Mouse (Mus musculus): ENCODE data around the gene Arhgef28.
"Not testable (repeated sequence)": the region's sequence is repeated elsewhere in the genome, so short reads cannot be mapped to it uniquely, and the experiment has no call there.

The Arhgef28 gene

DNA sequence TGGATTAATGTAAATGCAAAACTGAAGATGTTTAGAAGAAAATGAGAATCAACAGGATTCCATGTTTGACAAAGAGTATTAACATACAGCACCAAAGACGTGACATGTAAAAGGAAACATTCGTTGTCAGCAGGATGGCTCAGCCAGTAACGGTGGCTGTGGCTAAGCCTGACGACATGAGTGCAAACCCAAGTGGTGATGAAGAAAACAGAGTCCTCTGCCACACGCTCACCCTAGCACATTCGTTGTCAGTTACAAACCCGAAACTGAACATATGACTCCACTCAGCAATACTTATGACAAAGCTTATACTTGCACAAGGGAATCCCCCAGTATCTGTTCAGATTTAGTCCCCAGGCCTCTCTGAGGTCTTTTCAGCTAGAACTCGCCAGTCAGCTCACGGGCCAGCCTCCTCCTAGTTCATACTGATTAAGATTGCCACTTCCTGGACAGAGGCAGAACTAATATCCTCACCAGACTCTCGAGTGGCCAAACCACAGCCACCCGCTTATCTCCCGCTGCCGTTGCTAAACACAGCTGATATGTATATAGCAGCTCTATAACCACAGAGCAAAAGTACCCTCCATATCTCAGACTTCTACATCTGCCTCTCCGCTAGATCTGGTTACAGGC, 82.0 kb downstream of the Arhgef28 start:
- DNase-seq (ENCODE audit: low spot score in 2 of 2), result no peak

DNA sequence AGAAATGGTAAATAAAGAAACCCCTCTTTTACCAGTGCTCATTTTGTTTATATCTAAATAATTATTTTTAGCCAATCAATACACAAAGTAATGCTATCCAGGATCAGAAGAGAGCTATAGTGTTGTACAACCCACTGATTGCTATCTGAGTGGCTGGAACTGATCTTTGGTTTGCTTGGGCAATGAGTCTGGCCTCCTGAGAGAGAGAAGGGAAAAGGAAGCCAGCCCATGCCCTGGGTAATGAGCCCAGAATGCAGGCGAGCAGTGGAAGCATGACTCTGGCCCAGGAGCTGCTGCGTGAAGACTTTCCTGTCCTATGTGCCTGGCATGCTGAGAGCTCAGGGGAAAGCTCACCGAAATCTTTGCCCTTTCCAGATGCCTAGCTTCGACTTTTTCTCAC, 83.5 kb downstream of the Arhgef28 start:
- DNase-seq (ENCODE audit: low spot score in 2 of 2), result no peak

GRCm38 (mm10) chr13:98121993-98122392, 84.2 kb downstream of the Arhgef28 start:
- no peak for DNase-seq (ENCODE audit: low spot score in 2 of 2)

DNA sequence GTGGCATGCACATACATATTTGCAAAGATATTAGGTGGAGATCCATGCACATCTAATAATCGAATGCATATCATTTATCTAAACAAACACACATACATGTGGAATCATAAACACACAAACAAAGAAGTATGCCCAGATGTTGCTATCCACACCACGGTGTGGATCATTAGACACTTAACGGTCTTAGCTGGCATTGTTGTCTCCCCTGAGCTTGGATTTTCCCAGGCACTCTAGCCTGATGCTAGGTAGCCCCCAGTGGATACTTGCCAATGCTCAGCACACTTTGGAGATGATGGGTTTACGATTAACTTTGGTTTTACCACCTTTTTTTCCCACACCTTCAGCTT, 85.1 kb downstream of the Arhgef28 start:
- no peak for DNase-seq (ENCODE audit: low spot score in 2 of 2)

DNA sequence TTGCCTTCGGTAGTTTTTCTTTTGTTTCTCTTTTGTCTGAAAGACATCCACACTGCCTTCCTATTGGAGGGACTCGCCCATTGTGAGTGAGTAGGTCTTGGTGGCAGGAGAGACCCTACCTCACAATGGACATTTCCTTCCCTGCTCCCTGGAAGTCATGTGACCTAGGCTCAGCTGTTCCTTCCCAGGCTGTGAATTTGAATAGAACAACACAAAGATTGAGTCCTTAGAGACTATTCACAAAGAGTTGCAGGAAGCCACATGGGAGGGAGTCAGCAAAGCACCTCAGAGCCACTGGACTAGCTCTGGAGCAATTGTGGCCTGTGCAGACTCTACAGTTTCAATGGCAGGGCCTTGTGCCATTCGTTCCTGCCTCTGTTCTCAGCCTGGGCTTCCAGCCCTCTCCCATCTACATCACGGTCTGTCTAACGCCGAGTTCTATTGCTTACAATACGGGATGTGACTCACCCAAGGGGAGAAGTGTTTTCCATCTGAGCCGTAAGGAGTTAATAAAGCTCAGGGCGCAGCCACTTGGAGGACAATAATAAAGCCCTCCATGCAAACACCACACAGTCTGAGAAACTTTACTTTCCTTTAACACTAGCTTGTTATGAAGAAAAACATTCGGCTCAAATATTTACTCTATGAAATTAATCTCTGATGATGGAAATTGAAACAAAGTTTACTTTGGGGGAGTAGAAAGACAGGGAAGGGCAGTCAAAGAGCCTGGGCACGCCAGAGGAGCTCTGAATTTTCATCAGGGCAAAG, 85.7 kb downstream of the Arhgef28 start:
- DNase-seq (ENCODE audit: low spot score in 2 of 2), result no peak

- no peak for DNase-seq (ENCODE audit: low spot score in 2 of 2)
These were observed 87.9 kb downstream of the Arhgef28 start for GRCm38 (mm10) chr13:98118291-98118690.

GRCm38 (mm10) chr13:98117566-98118254, 88.5 kb downstream of the Arhgef28 start:
- no peak for DNase-seq (ENCODE audit: low spot score in 2 of 2)

DNA sequence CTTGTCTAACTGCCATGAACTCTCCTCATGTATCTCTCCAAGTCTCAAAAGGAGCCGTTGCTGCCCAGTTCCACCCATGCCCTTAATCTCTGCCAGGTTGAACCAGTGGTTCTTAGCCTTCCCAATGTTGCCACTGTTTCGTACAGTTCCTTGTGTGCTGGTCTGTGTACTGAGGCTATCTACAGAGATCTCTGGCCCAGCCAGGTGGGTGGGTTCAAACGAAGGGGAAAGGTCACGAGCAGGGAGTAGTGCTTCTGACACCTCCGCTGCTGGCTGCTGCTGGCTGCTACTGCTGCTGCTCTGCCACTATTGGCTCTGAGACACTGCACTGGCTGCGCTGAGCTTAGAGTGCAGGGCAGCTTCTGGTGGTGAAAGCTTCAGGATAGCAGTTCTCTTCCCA, 90.6 kb downstream of the Arhgef28 start:
- DNase-seq (ENCODE audit: low spot score in 2 of 2), result no peak

DNA sequence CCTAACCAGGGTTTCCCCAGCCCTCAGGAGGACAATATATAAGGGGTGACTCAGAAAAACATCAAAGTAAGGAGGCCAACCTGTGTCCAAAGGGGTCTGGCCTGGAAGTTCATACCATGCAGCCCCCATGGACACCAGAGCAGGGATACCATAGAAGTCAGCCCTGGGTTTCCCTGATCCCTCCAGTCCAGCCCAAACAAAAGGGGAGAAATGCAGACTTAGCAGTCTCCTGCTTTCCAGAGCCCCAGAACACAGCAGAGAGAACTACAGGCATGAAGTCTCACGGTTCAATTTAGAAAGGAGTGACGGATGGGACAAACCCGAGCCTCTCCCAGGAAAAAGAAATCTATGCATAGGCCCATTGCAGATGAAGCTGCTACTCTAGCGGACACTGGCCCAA, 91.2 kb downstream of the Arhgef28 start:
- DNase-seq (ENCODE audit: low spot score in 2 of 2), result no peak

DNA sequence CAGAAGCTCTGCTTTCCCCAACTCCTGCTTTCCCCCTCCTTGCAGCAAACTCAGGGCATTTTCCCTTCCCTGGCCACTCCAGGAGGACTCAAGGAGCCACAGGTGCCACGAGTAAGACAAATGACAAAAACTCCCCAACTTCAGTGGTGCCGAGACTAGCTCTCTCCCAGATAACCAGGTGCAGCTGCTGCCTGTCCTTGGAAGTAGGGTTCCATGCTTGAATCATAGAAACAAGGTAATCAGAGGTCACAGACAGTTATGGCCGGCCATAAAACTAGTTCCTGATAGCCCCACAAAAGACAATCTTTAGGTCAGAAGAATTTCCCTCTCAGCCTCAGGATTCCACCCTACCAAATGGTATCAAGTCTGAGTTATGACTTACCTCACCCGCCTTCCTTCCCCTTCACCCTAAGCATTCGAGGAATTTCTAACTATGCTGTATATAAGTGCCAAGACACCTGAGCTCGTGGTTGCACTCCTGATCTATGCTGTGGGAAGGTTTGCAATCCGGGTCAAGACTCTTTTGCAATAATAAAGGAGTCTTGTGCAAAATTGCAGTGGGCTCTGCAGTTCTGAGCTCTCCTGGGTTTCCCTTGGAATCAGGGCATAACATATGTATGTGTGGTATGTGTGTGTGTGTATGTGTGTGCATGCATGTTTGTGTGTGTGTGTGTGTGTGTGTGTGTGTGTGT, 93.3 kb downstream of the Arhgef28 start:
- DNase-seq (ENCODE audit: low spot score in 2 of 2), result no peak

DNA sequence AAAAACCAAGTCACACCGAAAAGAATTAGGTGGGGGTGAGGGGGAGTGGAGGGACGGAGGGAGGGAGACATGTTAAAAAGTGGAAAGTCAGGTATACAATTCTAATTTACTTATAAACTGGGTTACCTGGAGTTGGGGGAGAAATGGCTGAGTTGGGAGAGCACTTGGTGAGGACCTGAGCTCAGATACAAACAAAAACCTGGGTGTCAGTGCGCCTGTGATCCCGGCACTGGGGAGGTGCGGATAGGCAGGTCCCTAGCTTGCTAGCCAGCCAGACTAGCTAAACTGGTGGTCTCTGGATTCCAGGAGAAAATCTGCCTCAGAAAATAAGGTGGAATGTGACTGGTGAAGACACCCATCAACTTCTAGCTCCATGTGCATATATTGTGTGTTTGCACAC, 94.7 kb downstream of the Arhgef28 start:
- DNase-seq (ENCODE audit: low spot score in 2 of 2), result no peak

DNA sequence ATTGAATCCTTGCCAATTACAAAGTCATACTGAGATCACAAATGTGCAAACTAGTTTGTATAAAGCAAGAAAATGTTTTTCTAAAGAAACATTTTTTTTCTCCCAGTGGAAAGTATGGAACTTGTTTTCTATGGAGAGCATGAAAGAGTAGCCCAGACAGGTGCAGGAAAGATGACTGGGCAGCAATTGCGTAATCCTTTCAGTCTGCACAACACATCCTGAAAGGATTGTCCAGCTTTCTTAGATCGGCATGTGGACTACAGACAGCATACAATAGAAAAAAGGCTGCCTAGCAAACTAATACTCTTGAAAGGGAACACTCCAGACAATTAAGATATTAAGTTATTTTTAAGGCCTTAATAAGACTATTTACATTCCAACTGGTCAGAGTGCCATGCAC, 95.2 kb downstream of the Arhgef28 start:
- no peak for DNase-seq (ENCODE audit: low spot score in 2 of 2)

DNA sequence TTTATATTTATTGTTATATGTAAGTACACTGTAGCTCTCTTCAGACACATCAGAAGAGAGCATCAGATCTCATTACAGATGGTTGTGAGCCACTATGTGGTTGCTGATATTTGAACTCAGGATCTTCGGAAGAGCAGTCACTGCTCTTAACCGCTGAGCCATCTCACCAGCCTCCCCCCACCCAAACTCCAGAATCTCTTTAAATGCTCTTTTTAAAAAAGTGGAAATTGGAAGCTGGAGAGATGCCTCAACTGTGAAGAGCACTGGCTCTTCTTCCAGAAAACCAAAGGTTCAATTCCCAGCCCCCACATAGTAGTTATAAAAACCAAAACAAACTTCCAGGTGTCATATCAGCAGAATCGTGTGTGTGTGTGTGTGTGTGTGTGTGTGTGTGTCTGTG, 97.8 kb downstream of the Arhgef28 start:
- not testable (repeated sequence) for DNase-seq (ENCODE audit: low spot score in 2 of 2)

DNA sequence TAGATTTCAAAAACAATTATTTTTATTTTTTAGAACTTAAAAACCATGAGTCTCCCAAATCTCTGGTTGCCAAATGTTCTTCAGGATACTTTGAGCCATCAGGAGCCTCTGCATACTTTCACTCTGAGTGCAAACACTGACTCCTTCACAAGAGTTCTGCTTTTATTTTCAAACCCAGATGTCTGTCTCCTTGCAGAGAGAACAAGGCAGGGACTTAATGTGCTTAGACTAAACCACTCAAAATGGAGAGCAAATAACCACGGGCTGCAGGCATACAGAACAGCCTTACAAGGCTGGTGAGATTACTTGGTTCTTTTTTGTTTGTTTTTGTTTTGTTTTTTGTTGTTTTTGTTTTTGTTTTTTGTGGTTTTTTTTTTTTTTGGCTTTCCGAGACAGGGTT, 98.6 kb downstream of the Arhgef28 start:
- no peak for DNase-seq (ENCODE audit: low spot score in 2 of 2)

DNA sequence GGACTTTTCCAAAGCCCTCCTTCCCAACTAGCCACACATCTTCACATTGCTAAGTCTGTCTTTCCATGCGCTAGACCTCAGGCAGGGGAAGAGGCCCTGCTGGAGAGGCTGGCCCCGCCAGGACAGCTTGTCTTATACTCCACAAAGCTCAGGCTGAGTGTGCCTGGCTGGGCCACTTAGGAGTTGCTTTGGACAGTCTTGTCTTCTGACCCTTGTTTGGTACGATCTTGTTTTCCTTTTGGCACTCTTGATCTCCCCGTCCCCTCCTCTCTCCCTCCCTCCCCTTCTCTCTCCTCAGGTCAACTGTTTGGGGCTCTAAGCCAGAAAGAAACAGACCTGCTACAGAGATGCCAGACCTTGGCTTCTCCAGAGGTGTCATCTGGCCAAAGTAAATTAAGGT, 110.3 kb downstream of the Arhgef28 start:
- no peak for DNase-seq (ENCODE audit: low spot score in 2 of 2)

DNA sequence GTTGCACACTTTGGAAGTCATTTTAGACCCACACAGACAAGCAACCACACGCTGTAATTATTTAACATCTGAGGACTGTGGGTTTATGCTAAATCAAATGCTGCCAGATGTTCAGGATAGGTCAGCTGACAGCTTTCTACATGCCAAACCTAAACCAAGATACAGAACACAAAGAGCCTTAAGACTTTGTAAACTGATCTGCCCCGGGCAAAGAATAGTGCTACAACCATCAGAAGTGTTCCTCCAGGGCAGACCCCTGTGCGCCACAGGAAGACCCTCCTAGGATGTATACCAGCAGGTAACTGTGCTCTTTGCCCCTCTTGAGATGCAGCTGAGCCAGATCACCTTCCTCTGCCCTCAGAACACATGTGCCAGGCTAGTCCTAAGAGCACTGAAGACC, 111.9 kb downstream of the Arhgef28 start:
- no peak for DNase-seq (ENCODE audit: low spot score in 2 of 2)

DNA sequence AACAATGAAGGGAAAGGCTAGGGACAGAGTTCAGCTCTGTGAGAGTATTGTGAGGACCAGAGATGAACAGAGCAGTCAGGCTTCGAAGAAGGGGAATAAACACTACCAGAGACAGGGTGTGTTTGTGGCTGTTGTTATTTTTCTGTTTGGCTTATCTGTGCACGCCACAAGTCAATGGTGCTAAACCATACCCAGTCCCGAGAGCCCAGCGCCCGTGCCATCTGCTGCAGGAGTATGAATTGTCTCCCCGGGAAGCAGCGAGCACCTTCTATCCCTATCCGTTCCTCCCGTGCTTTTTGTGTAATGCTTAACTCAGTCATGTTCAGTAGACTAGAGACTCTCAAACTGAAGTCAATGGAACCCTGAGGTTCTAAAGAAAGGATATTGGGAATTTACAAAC, 112.8 kb downstream of the Arhgef28 start:
- DNase-seq (ENCODE audit: low spot score in 2 of 2), result no peak

DNA sequence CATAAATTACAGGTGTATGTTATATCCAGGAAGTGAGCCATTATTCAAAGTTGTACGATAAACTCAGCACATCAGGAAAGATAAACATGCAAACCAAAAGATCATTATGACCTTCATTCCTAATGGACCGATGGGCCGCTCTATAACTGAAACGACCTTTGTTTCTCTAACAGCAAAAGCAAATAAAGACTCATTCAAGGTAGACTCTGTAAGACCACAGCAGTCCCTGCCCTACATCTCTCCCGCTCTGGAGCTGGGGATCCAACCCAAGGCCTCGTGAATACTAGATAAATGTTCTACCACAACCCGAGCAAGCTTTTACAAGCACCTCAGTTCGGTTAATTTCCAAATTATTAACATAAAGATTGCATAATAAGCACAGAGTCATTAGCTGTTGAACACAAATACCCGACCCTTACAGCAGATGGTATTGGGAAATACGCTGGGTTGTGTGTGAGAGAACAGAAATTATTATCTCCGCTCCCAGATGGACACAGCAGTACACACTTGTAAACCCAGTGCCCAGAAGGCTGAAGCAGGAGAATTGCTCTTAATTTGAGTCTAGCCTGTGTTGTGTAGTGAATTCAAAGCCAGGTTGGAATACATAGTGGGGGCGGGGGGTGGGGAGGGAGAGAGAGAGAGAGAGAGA, 113.8 kb downstream of the Arhgef28 start:
- DNase-seq (ENCODE audit: low spot score in 2 of 2), result no peak

- no peak for DNase-seq (ENCODE audit: low spot score in 2 of 2)
These were observed 126.6 kb downstream of the Arhgef28 start for GRCm38 (mm10) chr13:98079640-98080039.

DNA sequence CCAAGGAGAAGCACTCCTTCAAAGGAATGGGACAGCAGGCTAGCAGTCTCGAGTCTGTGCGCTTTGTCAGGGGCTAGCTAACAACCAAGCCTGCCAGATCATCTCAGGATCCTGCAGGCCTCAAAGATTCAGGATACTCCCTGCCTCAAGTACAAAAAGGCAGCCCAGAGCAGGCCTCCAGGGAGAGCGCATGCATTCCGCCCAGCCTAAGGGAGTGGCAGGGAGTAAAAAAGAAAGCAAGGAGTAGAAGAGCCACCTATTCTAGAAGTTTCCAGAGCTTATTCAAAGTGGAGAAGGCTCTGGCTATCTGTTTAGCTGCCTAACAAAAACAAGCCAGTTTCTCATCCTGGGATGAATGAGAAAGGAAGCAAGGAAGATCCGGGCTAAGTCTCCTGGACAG, 128.0 kb downstream of the Arhgef28 start:
- DNase-seq (ENCODE audit: low spot score in 2 of 2), result no peak

GRCm38 (mm10) chr13:98077216-98077615, 129.0 kb downstream of the Arhgef28 start:
- DNase-seq (ENCODE audit: low spot score in 2 of 2), result no peak

- DNase-seq (ENCODE audit: low spot score in 2 of 2), result no peak
These were observed 131.4 kb downstream of the Arhgef28 start for GRCm38 (mm10) chr13:98074871-98075270.
